Mouse (Mus musculus) G1E (cell line): ENCODE data around the gene Gm28230. TPM values are rescaled to one million over a fixed set of nuclear protein-coding genes. Genes with fewer than 3 reads are reported as not detected.

Source experiments
- ATAC-seq: 2 replicates; pipeline ENCODE4 v1.8.0; 2016; ENCODE audit warnings: mild to moderate bottlenecking; ENCODE audit not compliant: insufficient number of reproducible peaks, poor library complexity, low FRiP score, severe bottlenecking; ENCODE audit errors: extremely low read depth
- DNase-seq: peaks from one replicate; pipeline ENCODE4 v3.0.0; 2012; ENCODE audit warnings: low spot score
- H3K27me3 ChIP-seq: 2 replicates; pipeline ENCODE4 v1.6.1; 2012; ENCODE audit warnings: mild to moderate bottlenecking, low read length, inconsistent platforms; ENCODE audit not compliant: insufficient read depth
- H3K36me3 ChIP-seq: replicated peaks from 2 replicates; pipeline ENCODE3; 2012; ENCODE audit warnings: mild to moderate bottlenecking, inconsistent platforms
- H3K4me1 ChIP-seq: 2 replicates; pipeline ENCODE4 v1.6.1; 2012; ENCODE audit warnings: low read depth, low read length, inconsistent platforms, mixed read lengths; ENCODE audit not compliant: insufficient read depth
- H3K4me3 ChIP-seq: 2 replicates; pipeline ENCODE4 v1.5.1; 2012; ENCODE audit warnings: low read depth, mild to moderate bottlenecking, inconsistent platforms, low read length, moderate library complexity, mixed read lengths
- H3K9me3 ChIP-seq: replicated peaks from 2 replicates; pipeline ENCODE4 v1.6.1; 2012; ENCODE audit warnings: inconsistent platforms
- CTCF ChIP-seq: IDR thresholded peaks from 2 replicates; pipeline ENCODE4 v1.5.1; 2012; ENCODE audit warnings: low read depth, low read length, inconsistent platforms, mixed read lengths
- GATA1 ChIP-seq: IDR thresholded peaks from 2 replicates; pipeline ENCODE4 v1.6.1; 2012; ENCODE audit warnings: borderline replicate concordance, low read length, inconsistent platforms, mixed read lengths
- GATA2 ChIP-seq: IDR thresholded peaks from 2 replicates; pipeline ENCODE4 v1.6.1; 2012; ENCODE audit warnings: low read depth, low read length, inconsistent platforms, borderline replicate concordance
- POLR2AphosphoS5 ChIP-seq: IDR thresholded peaks from 2 replicates; pipeline ENCODE4 v1.6.1; 2012; ENCODE audit warnings: low read depth, low read length, inconsistent platforms; ENCODE audit not compliant: insufficient replicate concordance
- TAL1 ChIP-seq: conservative IDR thresholded peaks from 2 replicates; pipeline ENCODE4 v1.6.1; 2012; ENCODE audit warnings: low read depth, low read length, inconsistent platforms, mixed read lengths
- polyA plus RNA-seq: library from polyadenylated mRNA; stranded (reverse); fragments of >175 nt; gene quantifications from 2 replicates; pipeline ENCODE4 v1.2.3, GENCODE M21; 2012
- total RNA-seq, 2 experiments: library from RNA; stranded (forward) in 1 of 2; stranded (reverse) in 1 of 2; fragments of 200-1000 nt in 1 of 2; fragments of >200 nt in 1 of 2; fragmentation: Nextera tagmentation in 1 of 2; gene quantifications; 2 replicates each; pipeline ENCODE4 v1.2.3; 2014 to 2017

The Gm28230 gene
- total and polyA plus RNA-seq, 3 experiments = 0.33 to 1.2 (median 0.55) TPM

GRCm38 (mm10) chr2:74750731-74751250, 24.3 kb downstream of the Gm28230 start:
- Histone ChIP-seq H3K4me3 (no peak overlapping the region), H3K9me3 (peaks cover 15% of the 10 kb centered on the region; the same call in 1 of the 2 replicates), H3K36me3 (no peaks in the 10 kb centered on the region), H3K4me1 (peaks cover 6% of the 10 kb centered on the region; the same call in 1 of the 2 replicates), H3K27me3 (peaks cover 32% of the 10 kb centered on the region)
- DNase-seq (no peak), ATAC-seq (no peak)
- TF ChIP-seq CTCF = no peak

- H3K36me3 ChIP-seq = no peaks in the 10 kb centered on the region
- H3K9me3 ChIP-seq = peaks cover 7% of the 10 kb centered on the region; the same call in 1 of the 2 replicates
- peaks cover 22% of the 10 kb centered on the region for H3K27me3 ChIP-seq
- H3K4me1 ChIP-seq = peaks cover 6% of the 10 kb centered on the region; the same call in 1 of the 2 replicates
- H3K4me3 ChIP-seq = no peak overlapping the region
- DNase-seq (no peak), ATAC-seq (no peak)
- no peak for TF ChIP-seq POLR2AphosphoS5
- no peak for TF ChIP-seq GATA1
- TF ChIP-seq TAL1 = no peak
- no peak for TF ChIP-seq CTCF
- TF ChIP-seq GATA2 = no peak
Observed at GRCm38 (mm10) chr2:74751861-74752260, 25.3 kb downstream of the Gm28230 start.

GRCm38 (mm10) chr2:74752431-74753174, 26.1 kb downstream of the Gm28230 start:
- peaks cover 21% of the 10 kb centered on the region for H3K27me3 ChIP-seq
- ATAC-seq = no peak
- DNase-seq = no peak
- H3K4me1 ChIP-seq = peaks cover 6% of the 10 kb centered on the region; the same call in 1 of the 2 replicates
- H3K4me3 ChIP-seq = no peak overlapping the region
- no peak for TF ChIP-seq POLR2AphosphoS5
- TF ChIP-seq TAL1 = no peak
- TF ChIP-seq GATA1 = no peak
- no peak for TF ChIP-seq GATA2
- no peak for TF ChIP-seq CTCF
- 0 out of 2 replicates have a peak, but pooled peaks cover 4% of the 10 kb centered on the region for H3K9me3 ChIP-seq
- no peaks in the 10 kb centered on the region for H3K36me3 ChIP-seq

- DNase-seq = no peak
- Histone ChIP-seq H3K27me3 (peaks cover 21% of the 10 kb centered on the region), H3K9me3 (0 out of 2 replicates have a peak, but pooled peaks cover 4% of the 10 kb centered on the region), H3K36me3 (no peaks in the 10 kb centered on the region), H3K4me1 (peaks cover 6% of the 10 kb centered on the region; the same call in 1 of the 2 replicates), H3K4me3 (no peak overlapping the region)
- no peak for ATAC-seq
- TF ChIP-seq CTCF = no peak
Observed at GRCm38 (mm10) chr2:74753175-74753523, 26.6 kb downstream of the Gm28230 start.

GRCm38 (mm10) chr2:74753711-74754110, 27.2 kb downstream of the Gm28230 start:
- TF ChIP-seq GATA2 (no peak), POLR2AphosphoS5 (no peak), GATA1 (no peak), CTCF (no peak), TAL1 (no peak)
- Histone ChIP-seq H3K27me3 (peaks cover 24% of the 10 kb centered on the region), H3K36me3 (no peaks in the 10 kb centered on the region), H3K9me3 (0 out of 2 replicates have a peak, but pooled peaks cover 4% of the 10 kb centered on the region), H3K4me1 (peaks cover 6% of the 10 kb centered on the region; the same call in 1 of the 2 replicates), H3K4me3 (no peak overlapping the region)
- ATAC-seq = no peak
- no peak for DNase-seq

DNA sequence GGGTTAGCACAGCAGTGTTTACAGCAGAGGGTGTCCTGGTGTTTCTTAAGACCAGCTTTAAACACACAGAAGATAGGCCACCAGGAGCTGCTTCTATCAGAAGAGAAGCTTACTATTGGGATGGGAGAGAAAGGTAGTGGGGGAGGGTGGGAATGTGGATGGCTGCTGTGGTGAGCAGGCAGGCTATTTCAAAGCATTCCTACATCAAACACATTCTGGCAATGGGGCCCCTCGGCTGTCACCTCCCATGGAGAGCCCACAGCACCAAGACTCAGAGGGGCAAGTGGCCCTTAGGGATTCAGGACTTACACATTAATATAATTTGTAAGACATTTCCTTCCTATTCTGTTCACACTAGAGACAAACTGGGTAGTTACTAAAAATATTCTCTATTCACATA, 33.6 kb downstream of the Gm28230 start:
- TF ChIP-seq GATA2 (no peak), CTCF (no peak), TAL1 (no peak), POLR2AphosphoS5 (no peak), GATA1 (no peak)
- Histone ChIP-seq H3K9me3 (peaks cover 8% of the 10 kb centered on the region), H3K4me1 (no peaks in the 10 kb centered on the region), H3K4me3 (no peak overlapping the region), H3K36me3 (no peaks in the 10 kb centered on the region), H3K27me3 (peaks cover 14% of the 10 kb centered on the region)
- DNase-seq (no peak), ATAC-seq (no peak)
